Mouse (Mus musculus) neural tube, embryonic 11.5 days (tissue): ENCODE measurements around the gene Ocm. TPM values are rescaled to one million over a fixed set of nuclear protein-coding genes. Genes with fewer than 3 reads are reported as not detected.
"Not testable (repeated sequence)": the region's sequence is repeated elsewhere in the genome, so short reads cannot be mapped to it uniquely, and the experiment has no call there.

ENCODE experiments used
- ATAC-seq: fragments of 200-750 bp; cut with Nextera tagmentation; 2 replicates; pipeline ENCODE4 v1.8.0; 2017; ENCODE audit warnings: moderate number of reproducible peaks, mild to moderate bottlenecking, moderate TSS enrichment, moderate library complexity; ENCODE audit not compliant: insufficient read depth, low FRiP score, low TSS enrichment
- DNase-seq: peaks from one replicate; pipeline ENCODE4 v3.0.0-alpha.2; 2015; ENCODE audit warnings: low spot score
- H3K27ac ChIP-seq: fragments of 300-500 bp; sonication (generic); 2 replicates; pipeline ENCODE4 v1.5.1; 2014; ENCODE audit warnings: low read depth, mild to moderate bottlenecking, low read length
- H3K27me3 ChIP-seq: fragments of 300-500 bp; sonication (generic); 2 replicates; pipeline ENCODE4 v1.6.1; 2014; ENCODE audit warnings: mild to moderate bottlenecking, low read length, mixed read lengths; ENCODE audit not compliant: control insufficient read depth, insufficient read depth
- H3K36me3 ChIP-seq: fragments of 300-500 bp; sonication (generic); 2 replicates; pipeline ENCODE4 v1.6.1; 2014; ENCODE audit warnings: mild to moderate bottlenecking, low read length, moderate library complexity, mixed read lengths; ENCODE audit not compliant: control insufficient read depth, insufficient read depth
- H3K4me1 ChIP-seq: fragments of 300-500 bp; sonication (generic); 2 replicates; pipeline ENCODE4 v1.6.1; 2014; ENCODE audit warnings: low read length, mixed read lengths; ENCODE audit not compliant: control insufficient read depth, insufficient read depth
- H3K4me2 ChIP-seq: fragments of 300-500 bp; sonication (generic); 2 replicates; pipeline ENCODE4 v1.6.1; 2014; ENCODE audit warnings: low read depth, mild to moderate bottlenecking, moderate library complexity
- H3K4me3 ChIP-seq: fragments of 300-500 bp; sonication (generic); 2 replicates; pipeline ENCODE4 v1.5.1; 2014; ENCODE audit warnings: low read depth, low read length
- H3K9ac ChIP-seq: fragments of 300-500 bp; sonication (generic); 2 replicates; pipeline ENCODE4 v1.6.1; 2014; ENCODE audit warnings: mild to moderate bottlenecking, low read length
- H3K9me3 ChIP-seq: fragments of 300-500 bp; sonication (generic); 2 replicates; pipeline ENCODE4 v1.6.1; 2016; ENCODE audit warnings: low read length; ENCODE audit not compliant: control insufficient read depth
- WGBS: fragments of 180-500 bp; shearing (Covaris S2); extraction: QIAGEN DNeasy Blood & Tissue Kit; methylation state at CpG from one replicate; pipeline ENCODE4 v1.1.7; 2014; 5-methylcytosine and 5-hydroxymethylcytosine counted together
- polyA plus RNA-seq: library from polyadenylated mRNA; unstranded; fragments of >200 nt; fragmentation: Nextera tagmentation; extraction: Ambion mirVana; gene quantifications from 2 replicates; pipeline ENCODE4 v1.2.1, GENCODE M21; 2014

The Ocm gene
- polyA plus RNA-seq, 1 experiment from 2014 or later = not detected

GRCm38 (mm10) chr5:144015312-144015650, 11.2 kb downstream of the Ocm start:
- Histone ChIP-seq H3K36me3 (0 out of 2 replicates have a peak, but pooled peaks cover under 1% of the 10 kb centered on the region), H3K4me1 (no peaks in the 10 kb centered on the region), H3K27ac (no peak overlapping the region), H3K9ac (no peak overlapping the region), H3K4me2 (no peak overlapping the region), H3K27me3 (no peaks in the 10 kb centered on the region), H3K9me3 (no peaks in the 10 kb centered on the region), H3K4me3 (no peak overlapping the region)
- DNase-seq (no peak), ATAC-seq (peak; percentile 48; the same call in 1 of the 2 replicates)
- WGBS = 67% methylated on average over 3 of the region's 3 CpGs

GRCm38 (mm10) chr5:144014551-144015311, 11.7 kb downstream of the Ocm start, which contains the start of gene Ccz1:
Ccz1 (minus strand) TSS chr5:144014877.
- 4% methylated on average over 46 of the region's 47 CpGs for WGBS
- peak within 1 kb of the TSS; percentile 11; the same call in 1 of the 2 replicates for H3K27ac ChIP-seq
- H3K4me3 ChIP-seq = peak within 1 kb of the TSS; percentile 70
- peak within 1 kb of the TSS; percentile 81 for H3K9ac ChIP-seq
- no peaks in the 10 kb centered on the region for H3K4me1 ChIP-seq
- DNase-seq (peak; percentile 89), ATAC-seq (peak; percentile 95)
- H3K4me2 ChIP-seq = peak within 1 kb of the TSS; percentile 51
- H3K36me3 ChIP-seq = 0 out of 2 replicates have a peak, but pooled peaks cover 2% of the 10 kb centered on the region
- no peaks in the 10 kb centered on the region for H3K27me3 ChIP-seq
- no peaks in the 10 kb centered on the region for H3K9me3 ChIP-seq

GRCm38 (mm10) chr5:144013366-144014134, 12.9 kb downstream of the Ocm start:
- DNase-seq, H3K27ac ChIP-seq, H3K9ac ChIP-seq, ATAC-seq, H3K9me3 ChIP-seq, H3K36me3 ChIP-seq, H3K4me1 ChIP-seq, H3K27me3 ChIP-seq: not testable (repeated sequence)
- WGBS = 66% methylated on average over 12 of the region's 13 CpGs
- Histone ChIP-seq H3K4me3 (peak overlapping the region; percentile 70), H3K4me2 (peak overlapping the region; percentile 51)

GRCm38 (mm10) chr5:144002461-144003192, 23.8 kb downstream of the Ocm start:
- no peaks in the 10 kb centered on the region for H3K27me3 ChIP-seq
- 94% methylated on average over 15 of the region's 15 CpGs for WGBS
- H3K4me2 ChIP-seq = no peak overlapping the region
- DNase-seq = no peak
- no peak overlapping the region for H3K9ac ChIP-seq
- H3K4me1 ChIP-seq = no peaks in the 10 kb centered on the region
- peaks cover 27% of the 10 kb centered on the region for H3K36me3 ChIP-seq
- H3K9me3 ChIP-seq = no peaks in the 10 kb centered on the region
- no peak for ATAC-seq
- H3K4me3 ChIP-seq = no peak overlapping the region
- no peak overlapping the region for H3K27ac ChIP-seq

- Histone ChIP-seq H3K4me1 (no peaks in the 10 kb centered on the region), H3K9me3 (no peaks in the 10 kb centered on the region), H3K9ac (no peak overlapping the region), H3K36me3 (peaks cover 33% of the 10 kb centered on the region), H3K4me3 (no peak overlapping the region), H3K27ac (no peak overlapping the region), H3K27me3 (no peaks in the 10 kb centered on the region), H3K4me2 (no peak overlapping the region)
- ATAC-seq = no peak
- no peak for DNase-seq
- 93% methylated on average over 1 of the region's 1 CpGs for WGBS
These were observed 27.1 kb downstream of the Ocm start for GRCm38 (mm10) chr5:143999409-143999808.

GRCm38 (mm10) chr5:143994632-143995365, 31.7 kb downstream of the Ocm start:
- no peaks in the 10 kb centered on the region for H3K9me3 ChIP-seq
- no peaks in the 10 kb centered on the region for H3K4me1 ChIP-seq
- WGBS = 68% methylated on average over 11 of the region's 11 CpGs
- H3K27ac ChIP-seq = no peak overlapping the region
- H3K9ac ChIP-seq = no peak overlapping the region
- DNase-seq (no peak), ATAC-seq (no peak)
- H3K27me3 ChIP-seq = no peaks in the 10 kb centered on the region
- H3K36me3 ChIP-seq = peaks cover 24% of the 10 kb centered on the region
- H3K4me2 ChIP-seq = no peak overlapping the region
- H3K4me3 ChIP-seq = no peak overlapping the region

GRCm38 (mm10) chr5:143993849-143994248, 32.6 kb downstream of the Ocm start:
- WGBS = 98% methylated on average over 5 of the region's 5 CpGs

GRCm38 (mm10) chr5:143993260-143993659, 33.2 kb downstream of the Ocm start:
- Histone ChIP-seq H3K27ac (no peak overlapping the region), H3K4me3 (no peak overlapping the region), H3K4me2 (no peak overlapping the region), H3K27me3 (no peaks in the 10 kb centered on the region), H3K9me3 (no peaks in the 10 kb centered on the region), H3K4me1 (no peaks in the 10 kb centered on the region), H3K9ac (no peak overlapping the region), H3K36me3 (peaks cover 21% of the 10 kb centered on the region)
- ATAC-seq (no peak), DNase-seq (no peak)
- WGBS = 92% methylated on average over 8 of the region's 8 CpGs

More at GRCm38 (mm10) chr5:143993849-143994248, 32.6 kb downstream of the Ocm start:
- Histone ChIP-seq H3K27me3 (no peaks in the 10 kb centered on the region), H3K9me3 (no peaks in the 10 kb centered on the region), H3K36me3 (peaks cover 22% of the 10 kb centered on the region), H3K4me3 (no peak overlapping the region), H3K4me2 (no peak overlapping the region), H3K9ac (no peak overlapping the region), H3K4me1 (no peaks in the 10 kb centered on the region), H3K27ac (no peak overlapping the region)
- DNase-seq = no peak
- ATAC-seq = no peak
